Mouse (Mus musculus) c-Kit-negative CD71-positive TER-119-positive erythroid progenitor cells, embryonic 14.5 days (primary cell): Measurements from ENCODE around the gene Vwa5b2.

Experiments
- DNase-seq: peaks from one replicate; pipeline ENCODE4 v3.0.0-alpha.2; 2013; ENCODE audit warnings: low read depth, low spot score

Vwa5b2 gene

DNA sequence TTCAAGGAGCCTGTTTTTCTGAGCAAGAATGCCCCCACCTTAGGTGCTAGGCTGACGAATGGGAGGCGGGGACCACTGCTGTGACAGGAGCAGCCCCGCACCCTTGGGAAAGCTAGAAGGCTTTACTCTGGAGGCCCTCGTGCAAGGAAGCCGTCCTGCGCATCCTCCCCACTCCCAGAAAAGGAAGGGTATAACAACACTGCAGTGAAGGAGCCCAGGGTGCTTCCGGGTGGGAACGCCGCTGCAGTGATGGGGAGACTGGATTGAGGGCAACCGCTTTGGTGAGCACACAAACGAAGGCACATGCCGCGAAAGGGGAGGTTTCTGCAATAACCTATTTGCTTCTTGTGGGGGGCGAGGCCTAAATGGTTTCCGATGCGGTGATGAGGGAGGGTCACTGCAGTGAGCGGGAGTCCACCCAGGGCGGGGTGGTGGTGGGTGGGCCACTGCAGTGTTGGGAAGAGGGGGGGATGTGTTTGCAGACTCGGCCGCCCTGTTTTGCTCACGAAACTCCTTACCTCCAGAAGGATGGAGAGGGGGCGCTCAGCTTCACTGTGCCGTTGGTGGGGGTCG, at the start of gene Vwa5b2:
Gene Vwa5b2, plus strand, starts transcription at position 106 of the 573 bp plus-strand sequence.
- no peak for DNase-seq

DNA sequence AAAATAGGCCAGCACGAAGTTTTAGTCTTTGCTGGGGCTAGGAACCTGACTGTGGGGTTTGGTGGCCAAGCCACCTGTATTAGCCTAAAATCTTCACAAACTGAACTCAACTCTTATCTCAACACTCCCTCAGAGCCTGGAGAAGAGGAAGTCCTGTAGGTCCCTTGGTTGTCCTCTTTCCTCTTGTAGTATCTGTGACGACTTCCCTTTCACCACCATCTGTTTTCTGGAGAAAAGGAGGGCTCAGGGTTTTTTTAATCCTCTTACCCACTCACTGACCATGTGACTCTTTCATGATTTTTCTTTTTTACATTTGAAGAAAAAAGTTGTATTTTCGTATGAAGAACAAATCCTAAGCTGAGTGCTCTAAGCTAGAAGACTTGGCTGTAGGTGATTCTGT, 49.6 kb upstream of the Vwa5b2 start:
- no peak for DNase-seq

DNA sequence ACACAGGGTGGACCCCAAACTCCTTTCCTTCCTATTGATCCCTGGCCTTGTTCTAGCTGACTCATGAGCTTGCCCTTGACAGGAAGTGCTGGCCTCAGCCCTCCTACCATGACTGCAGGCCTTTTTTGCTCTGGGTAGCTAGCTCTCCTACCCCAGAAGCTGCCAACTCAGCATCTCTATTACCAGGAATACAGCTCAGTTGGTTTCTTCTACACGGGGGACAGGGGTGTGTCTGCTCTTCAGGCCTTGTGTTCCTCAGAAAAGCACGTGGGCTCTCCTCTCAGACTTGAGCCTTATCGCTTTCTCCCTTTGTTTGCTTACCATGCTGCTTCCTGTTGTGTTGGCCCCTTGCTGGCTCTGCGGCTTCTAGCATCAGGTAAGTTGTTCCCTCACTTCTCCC, 48.8 kb upstream of the Vwa5b2 start:
- no peak for DNase-seq

DNA sequence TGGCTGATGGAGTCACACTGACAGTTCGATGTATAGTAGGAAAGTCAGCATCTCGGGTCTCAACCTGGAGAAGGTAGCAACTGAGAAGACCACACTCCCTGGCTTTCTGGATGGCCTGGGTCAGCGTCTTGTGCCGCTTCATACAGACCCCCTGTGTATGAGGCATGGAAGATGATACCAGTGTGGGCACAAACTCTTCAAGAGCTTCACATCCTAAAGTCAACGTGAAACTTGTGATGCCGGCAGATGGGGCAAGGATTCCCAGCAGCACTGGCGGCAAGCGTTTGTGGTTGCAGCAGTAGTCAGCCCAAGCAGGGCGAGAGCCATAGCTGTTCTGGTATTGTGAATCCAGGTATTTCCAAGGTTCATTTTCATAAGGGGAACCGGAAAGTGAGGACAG, 43.6 kb upstream of the Vwa5b2 start:
- DNase-seq, result no peak

DNA sequence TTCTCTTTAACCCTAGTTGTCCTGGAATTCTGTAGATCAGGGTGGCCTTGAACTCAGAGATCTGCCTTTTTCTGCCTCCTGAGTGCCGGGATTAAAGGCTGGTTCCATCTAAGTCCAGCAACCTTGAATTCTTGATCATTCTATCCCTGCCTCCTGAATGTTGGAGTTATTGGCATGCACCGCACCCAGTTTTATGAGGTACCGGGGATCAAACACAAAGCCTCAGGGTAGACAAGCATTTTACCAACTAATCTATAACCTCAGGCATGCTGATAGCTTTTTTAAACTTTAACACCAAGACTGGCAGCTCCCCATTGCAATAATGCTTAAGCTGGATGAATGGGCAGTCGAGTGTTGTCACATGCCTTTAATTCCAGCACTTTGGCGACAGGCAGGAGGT, 41.8 kb upstream of the Vwa5b2 start:
- no peak for DNase-seq

DNA sequence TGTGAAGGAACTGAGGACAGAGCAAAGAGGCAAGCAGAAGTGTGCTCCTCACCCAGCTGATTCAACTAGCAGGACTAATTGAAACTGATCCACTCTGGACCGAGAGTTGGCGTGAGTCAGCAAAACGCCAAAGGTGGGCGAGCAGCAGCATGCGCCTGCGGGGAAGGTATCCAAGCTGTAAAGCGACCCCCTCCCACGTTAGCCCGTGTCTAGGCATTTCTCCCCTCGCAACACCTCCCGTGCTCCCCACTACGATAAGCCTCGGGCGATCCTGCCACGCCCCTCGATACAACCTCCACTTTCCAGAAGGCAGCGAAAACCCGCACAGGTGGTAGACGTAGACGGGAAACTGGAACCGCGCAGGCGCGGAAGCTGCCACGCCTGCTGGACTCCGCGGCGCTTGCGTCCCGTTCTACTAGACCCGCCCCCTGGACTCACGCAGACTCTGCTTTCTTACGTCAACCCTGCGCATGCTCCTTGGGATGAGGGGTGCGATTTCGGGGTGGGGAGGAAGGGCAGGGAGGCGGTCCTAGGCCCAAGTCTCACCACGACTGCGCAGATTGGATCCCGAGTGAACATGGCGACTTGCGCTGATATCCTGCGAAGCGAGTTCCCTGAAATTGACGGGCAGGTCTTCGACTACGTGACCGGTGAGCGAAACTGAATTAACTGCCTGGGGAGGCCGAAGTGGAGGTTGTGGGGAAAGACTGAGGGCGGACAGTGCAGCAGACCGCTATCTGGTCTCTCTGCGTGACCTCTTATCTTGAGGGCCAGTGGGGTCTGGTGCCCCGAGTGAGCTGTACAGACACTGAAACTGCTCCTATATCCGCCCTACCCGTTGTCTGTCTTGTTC, 40.9 kb upstream of the Vwa5b2 start, which contains the start of gene Abcf3:
Gene Abcf3, plus strand, starts transcription at position 482 of the 853 bp plus-strand sequence.
- peak; percentile 99 for DNase-seq

DNA sequence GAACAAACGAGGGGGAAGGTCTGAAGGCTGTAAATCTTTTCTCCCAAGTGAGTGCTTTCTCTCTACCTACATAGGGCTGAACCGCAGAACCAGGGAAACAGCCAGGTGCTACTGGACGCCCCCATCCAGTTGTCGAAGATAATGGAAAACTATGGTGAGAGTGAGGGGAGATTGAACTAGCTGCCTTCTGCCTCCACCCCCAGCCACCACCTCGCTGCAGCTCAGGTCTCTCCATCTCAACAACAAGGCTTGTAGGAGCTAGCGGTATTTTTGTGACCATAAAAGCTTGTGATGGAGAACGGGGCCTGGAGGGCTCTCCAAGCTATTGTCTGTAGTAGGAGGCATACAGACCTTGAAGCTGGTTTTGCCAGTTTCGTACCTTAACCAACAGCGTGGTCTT, 40.1 kb upstream of the Vwa5b2 start:
- no peak for DNase-seq

DNA sequence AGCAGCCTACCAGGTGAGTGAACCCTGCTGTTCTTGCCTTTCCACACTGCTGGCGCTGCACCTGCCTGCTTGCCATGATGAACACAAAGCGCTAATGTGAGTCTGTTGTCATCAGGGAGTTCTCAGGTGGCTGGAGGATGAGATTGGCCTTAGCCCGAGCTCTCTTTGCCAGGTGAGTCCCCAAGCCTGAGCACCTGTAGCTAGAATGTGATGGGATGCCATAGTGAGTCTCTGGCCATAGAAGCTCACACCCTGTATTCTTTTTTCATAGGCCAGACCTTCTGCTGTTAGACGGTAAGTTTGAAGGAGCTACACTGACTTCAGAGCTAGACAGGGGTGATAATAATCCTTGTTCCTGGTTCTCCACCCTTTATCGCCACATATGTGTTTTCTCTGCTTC, 37.6 kb upstream of the Vwa5b2 start:
- DNase-seq, result no peak

DNA sequence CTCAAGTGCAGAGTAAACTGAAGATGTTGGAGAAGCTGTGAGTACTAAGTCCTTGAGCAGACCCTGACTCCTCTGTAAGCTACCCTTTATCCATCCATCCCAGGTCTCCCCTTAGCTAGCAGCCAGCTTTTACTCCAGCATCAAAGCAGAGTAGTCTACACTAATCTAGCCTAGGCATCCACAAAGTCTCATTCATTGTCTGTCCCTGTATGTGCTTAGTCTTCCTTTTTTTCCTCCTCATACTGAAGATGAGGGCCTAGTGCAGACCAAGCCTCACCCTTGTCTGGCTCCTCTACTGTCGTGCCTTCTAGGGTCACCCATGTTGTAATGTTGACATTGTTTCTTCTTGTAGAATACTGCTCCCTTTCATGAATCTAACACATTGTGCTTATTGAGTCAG, 36.7 kb upstream of the Vwa5b2 start:
- no peak for DNase-seq

DNA sequence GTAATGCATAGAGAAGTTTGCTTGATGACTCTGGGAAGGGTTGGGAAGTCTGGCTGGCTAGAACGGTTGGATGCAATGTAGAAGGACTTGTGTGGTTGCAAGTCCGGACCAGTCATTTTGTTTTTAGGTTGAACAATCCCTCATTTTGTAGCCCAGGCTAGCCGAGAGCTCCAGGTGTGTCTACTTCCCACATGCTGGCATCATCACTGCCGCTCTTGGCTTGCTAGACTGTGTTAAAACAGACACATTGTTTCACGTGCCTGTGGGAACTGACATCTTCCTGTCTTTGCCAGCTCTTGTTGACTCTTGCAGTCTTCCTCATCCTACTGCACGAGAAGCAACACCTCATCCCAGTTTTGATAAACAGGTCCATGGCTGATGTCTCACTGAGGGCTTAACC, 34.3 kb upstream of the Vwa5b2 start:
- DNase-seq, result no peak

DNA sequence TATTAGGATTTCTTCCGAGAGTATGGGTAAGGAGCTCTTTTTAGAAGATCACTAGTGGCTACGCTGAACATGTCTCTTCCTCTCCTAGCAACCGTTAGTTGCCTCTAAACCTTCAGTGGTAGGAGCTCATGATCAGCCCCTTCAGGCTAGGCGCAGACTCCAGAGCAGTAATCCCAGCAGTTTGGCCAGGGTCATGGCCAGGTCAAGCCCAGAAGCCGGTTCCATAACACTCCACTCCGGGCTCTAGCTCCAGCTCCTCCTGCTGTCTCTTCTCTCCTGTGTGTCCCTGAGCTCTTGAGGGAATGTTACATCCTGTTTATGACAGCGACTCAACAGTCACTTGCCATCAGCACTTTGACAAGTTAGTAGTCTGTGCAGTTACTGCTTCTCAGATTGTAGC, 31.9 kb upstream of the Vwa5b2 start:
- no peak for DNase-seq

DNA sequence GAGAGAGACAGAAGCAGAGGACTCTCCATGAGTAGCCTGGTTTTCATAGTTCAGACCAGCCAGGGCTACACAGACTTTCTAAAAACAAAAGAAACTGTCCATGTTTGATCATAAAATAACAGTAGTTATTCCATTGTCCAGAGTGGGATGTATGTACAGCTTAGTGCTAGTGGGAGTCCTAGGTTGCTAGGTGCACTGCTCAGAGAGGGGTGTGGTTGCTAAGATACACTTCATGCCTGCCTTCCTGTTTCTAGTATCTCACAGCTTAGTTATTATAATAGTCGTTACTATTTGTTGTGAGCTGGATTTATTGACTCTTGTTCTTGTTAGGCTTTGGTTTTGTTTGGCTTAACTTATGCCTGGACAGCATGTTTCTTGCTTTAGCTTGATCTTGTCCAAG, 24.2 kb upstream of the Vwa5b2 start:
- no peak for DNase-seq

DNA sequence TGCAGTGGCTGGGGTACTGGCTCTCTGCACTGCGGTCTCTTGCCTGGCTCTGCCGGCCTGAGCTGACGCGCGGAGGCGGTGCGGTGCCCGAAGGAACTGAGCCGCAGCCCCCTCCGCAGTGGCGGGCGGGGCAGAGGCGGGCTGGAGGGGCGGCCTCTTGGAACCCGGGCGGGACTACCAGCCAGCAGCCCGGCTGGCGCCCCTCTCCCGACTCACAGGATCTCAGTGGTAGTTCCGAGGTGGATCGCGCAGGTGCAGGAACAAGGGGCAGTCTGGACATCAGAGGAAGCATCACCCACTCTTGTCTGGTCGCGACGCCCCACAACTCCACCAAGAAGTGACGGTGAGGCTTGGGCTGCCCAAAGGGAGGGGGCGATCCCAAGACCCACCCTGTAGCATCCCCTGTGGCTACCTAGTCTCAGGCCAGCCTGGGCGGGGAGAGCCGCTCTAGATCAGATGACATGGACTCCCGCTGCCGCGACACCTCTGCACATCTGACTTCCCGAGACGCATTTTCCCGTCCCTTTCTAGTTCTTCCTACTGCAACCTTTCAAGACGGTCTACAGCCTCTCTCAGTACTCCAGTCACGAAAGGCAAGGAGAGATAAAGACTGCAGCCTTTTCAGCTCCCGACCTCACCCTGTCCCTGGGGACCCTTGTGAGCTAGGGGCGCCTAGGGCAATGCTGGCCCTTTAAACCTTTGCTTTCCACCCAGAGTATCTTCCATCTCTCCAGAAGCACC, 838 bp downstream of the Vwa5b2 start:
- DNase-seq, result no peak

DNA sequence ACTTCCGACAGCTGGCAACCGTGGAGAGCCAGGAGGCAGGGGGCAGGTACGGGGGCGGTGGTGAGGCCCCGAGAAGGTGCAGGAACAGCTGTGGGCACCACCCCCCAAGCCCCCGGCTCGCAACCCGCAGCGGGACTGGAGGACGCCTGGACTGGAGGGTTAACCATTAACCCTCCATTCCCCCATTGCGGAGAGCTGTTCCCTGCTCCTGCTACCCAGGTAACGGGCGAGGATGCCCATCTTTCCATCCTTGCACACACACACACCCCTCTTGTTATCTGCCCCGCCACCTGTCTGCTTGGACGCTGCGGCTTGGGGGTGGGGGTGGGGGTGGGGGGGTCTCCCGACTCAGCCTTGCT, 1.4 kb downstream of the Vwa5b2 start:
- no peak for DNase-seq

DNA sequence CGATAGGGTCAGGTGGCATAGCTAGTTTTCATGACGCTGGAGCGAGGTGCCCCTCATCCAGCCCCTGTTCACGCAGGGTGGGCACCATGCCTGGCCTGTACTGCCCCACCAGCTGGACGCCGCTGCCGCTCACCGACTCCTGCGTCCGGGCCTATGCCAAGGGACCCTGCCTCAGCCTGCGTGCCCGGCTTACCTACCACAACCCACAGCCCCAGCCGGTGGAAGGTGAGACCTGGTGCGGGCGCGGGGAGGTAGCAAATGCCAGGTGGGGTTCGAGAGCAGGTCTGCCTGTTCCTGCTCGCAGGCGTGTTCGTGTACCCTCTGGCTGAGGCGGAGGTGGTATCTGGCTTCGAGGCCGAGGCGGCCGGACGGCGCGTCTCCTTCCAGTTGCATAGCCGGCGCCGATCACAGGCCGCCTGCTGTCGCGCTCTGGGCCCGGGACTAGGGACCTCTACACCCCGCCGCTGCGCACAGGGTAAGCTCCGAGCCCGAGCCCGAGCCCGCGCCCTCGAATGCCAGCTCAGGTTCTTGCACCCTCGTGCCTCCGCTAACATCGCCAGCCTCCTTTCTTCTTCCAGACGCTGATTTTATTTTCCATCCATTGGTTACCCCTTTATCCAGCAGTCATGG, 1.9 kb downstream of the Vwa5b2 start:
- DNase-seq, result no peak

DNA sequence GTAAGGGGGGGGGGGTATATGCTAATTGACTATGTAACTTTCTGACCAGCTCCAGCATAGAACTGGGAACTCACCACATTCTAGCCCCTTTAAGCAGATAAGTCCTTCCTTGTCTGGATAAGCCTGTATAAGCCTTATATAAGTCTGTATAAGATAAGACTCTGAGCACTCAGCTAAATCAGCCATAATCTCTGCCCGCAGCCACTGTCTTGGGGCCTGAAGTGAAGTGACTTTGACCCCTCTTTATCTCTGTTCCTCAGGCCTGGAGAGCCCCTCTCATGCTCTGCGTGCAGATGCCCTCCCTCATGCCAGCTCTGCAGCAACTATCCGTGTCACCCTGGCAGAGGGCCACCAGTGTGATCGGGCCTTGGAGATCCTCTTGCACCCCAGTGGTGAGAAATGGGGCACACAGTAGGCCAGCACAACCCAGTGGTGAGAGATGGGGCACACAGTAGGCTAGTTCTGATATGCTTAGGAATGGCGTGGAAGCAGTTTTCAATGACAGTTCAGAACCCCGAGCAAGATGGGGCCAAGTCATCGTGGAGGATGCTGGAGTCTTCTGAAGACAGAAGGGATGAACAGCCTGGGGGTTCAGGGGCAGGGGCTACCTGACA, 5.9 kb downstream of the Vwa5b2 start:
- no peak for DNase-seq

DNA sequence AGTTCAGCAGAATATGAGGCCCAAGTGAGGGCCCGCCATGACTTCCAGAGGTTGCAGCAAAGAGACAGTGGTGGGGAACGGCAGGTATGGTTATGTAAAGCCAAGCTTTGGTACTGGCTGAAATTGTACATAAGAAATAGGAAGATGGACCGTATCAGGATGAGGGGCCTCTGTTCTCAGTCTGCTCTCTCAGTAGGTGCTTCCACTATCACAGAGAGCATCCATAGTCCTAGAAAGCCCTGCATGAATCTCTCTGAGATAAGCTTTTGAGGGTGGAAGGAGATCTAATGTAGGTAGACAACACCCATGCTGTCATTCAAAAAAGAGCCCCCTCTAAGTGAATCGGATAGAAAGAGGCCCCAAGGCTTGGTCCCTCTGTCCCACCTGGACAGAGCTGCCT, 6.5 kb downstream of the Vwa5b2 start:
- DNase-seq, result no peak

DNA sequence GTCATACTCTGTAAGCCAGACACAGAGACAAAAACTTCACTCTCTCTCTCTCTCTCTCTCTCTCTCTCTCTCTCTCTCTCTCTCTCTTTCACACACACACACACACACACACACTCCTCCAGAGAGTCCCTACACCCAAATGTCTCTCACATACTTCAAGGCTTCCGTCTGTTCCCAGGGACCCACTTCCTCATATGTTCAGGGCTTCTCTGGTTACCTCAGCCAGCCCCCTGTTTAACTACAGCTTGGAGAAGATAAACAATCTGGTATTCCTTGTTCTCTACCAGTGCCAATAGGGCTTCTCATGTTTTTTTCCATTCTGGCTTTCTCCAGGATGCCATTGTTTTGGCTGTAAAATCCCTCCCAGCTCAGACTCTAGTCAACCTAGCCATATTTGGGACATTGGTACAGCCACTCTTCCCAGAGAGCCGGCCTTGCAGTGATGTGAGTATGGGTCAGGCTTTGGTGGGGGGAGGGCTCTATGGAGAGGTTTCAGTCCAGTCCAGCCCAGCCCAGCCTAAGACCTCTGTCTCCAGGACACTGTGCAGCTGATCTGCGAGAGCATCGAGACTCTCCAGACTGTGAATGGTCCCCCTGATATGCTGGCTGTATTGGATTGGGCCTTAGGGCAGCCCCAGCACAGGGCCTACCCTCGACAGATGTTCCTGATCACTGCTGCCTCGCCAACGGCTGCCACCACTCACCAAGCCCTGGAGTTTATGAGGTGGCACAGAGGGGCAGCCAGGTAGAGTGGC, 7.6 kb downstream of the Vwa5b2 start:
- DNase-seq, result no peak

DNA sequence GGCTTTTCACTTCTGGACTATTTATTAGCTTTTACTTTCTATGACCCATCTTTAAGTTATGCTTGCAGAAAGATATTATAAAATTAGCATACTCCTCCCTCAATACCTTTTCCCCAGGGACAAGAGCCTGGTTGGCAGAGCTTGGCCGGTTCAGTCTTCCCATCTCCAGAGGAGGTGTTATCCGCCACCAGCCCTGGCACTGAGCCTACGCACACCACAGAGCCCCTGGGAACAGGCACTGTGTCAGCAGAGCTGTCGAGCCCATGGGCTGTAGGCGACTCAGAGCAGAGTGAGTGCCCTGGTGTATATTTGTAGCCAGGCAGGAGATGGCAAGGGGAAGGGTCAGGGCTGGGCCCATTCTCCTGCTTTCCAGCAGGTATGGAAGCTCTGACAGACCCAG, 11.2 kb downstream of the Vwa5b2 start:
- no peak for DNase-seq

DNA sequence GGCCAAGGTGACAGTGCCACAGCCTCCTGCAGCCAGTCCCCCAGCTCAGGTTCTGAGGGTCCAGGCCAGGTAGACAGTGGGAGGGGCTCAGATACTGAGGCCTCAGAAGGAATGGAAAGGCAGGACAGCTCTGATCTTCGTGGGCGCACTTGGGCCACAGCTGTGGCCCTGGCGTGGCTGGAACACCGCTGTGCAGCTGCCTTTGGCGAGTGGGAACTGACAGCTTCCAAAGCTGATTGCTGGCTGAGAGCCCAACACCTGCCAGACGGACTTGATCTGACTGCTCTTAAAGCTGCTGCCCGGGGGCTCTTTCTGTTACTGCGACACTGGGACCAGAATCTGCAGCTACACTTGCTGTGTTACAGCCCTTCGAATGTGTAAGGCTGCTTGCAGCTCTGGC, 15.4 kb downstream of the Vwa5b2 start:
- DNase-seq, result no peak
